Comparison of ENCODE assay signal across 16 mouse cellular contexts in the genomic region with DNA sequence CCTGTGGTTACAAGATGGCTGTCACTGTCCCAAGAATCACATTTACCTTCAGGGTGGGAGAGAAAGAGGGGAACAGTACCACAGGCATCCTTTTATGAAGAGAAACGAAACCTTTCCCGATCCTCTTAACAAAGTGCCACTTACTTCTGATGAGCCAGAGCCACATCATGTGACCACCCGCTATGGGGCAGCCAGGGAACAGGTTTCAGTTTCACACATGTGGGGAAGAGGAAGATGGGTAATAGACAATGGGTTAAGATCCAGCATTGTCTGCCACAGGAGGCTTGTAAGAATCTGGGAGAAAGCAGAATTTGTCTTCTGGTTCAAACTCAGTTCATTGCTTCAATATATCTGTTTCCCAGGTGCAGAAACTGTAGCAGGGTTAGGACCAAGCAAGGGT.
"Had no signal": no experiment of that assay in that cellular context is flagged by ENCODE, and none has a peak within 500 bp of the region (broad histone marks: within the 10 kb centered on the region; RNA-seq: fewer than 3 reads in every experiment).

No protein-coding gene starts in this region.

- H3K4me3 ChIP-seq: limb, embryonic 13.5 days; liver, embryonic 12.5 days; midbrain, embryonic 10.5 days; neural tube, embryonic 13.5 days had no signal

- H3K9ac ChIP-seq: limb, embryonic 13.5 days; liver, embryonic 12.5 days; lung, embryonic 14.5 days; neural tube, embryonic 13.5 days had no signal

- H3K4me2 ChIP-seq: limb, embryonic 13.5 days; liver, embryonic 12.5 days; lung, embryonic 14.5 days; neural tube, embryonic 13.5 days had no signal

- ATAC-seq: liver, embryonic 12.5 days had no signal

- DNase-seq: kidney, adult 11 months; kidney, adult 9 months; kidney, postnatal 36 days; left cerebral cortex, postnatal 4 days; lung, embryonic 14.5 days; lung, postnatal 10 days; midbrain, embryonic 14.5 days; retina, postnatal 1 day; right cerebral cortex, postnatal 4 days; spleen, adult 18-20 months; thymus, postnatal 36 days had no signal

- H3K27ac ChIP-seq: kidney, postnatal 0 days; limb, embryonic 13.5 days; liver, embryonic 12.5 days; midbrain, embryonic 10.5 days; neural tube, embryonic 13.5 days had no signal

- H3K9me3 ChIP-seq: limb, embryonic 13.5 days; liver, embryonic 12.5 days; midbrain, embryonic 10.5 days; neural tube, embryonic 13.5 days had no signal

- H3K4me1 ChIP-seq: liver, embryonic 12.5 days; midbrain, embryonic 10.5 days had no signal

- H3K27me3 ChIP-seq: limb, embryonic 13.5 days; liver, embryonic 12.5 days; neural tube, embryonic 13.5 days had no signal
